Mouse (Mus musculus): ENCODE measurements at regions not wholly inside any gene's neighbourhood (a gene's known extent, or its start where the extent isn't known, plus 50 kb on each side); places are given as distances from the start of the nearest gene placed in this dataset.

DNA sequence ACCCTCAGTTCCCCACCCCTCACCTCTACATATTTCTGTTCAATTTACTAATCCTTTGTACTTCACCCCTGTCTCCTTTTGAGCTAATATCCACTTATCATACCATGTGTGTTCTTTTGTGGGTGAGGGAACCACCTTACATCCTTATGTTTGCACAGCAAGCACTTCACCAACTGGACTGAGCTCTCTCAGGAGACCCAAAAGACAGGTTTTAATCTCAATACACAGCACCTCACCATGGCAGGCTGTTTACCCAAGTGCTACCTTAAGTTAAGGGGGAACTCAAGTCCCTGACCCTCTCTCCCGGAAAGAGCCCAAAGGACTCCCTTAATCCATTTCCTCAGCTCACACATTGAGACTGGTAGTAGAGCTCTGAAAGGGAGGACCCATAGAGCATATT is 62.3 kb upstream of the Agr3 start:
- no peak for DNase-seq (ENCODE audit: low spot score)

DNA sequence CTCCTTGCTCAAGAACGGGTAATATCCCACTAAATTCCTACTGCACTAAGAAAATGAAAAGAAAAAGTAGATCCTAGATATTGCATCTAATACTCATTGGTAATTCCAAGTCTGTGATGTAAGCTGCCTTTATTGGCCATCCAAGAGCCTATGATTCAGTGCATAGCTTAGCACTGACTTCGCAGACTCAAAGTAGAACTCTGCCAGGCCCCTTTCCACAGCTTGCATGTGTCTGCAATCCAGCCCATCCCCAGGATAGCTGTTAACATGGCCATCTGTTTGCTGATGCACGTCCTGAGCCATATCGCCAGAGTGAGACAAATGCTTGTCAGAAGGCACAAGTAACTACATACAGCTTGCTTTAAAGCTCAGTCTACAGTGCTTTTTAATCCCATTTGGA is 72.3 kb upstream of the Agr3 start:
- DNase-seq (ENCODE audit: low spot score), result no peak

DNA sequence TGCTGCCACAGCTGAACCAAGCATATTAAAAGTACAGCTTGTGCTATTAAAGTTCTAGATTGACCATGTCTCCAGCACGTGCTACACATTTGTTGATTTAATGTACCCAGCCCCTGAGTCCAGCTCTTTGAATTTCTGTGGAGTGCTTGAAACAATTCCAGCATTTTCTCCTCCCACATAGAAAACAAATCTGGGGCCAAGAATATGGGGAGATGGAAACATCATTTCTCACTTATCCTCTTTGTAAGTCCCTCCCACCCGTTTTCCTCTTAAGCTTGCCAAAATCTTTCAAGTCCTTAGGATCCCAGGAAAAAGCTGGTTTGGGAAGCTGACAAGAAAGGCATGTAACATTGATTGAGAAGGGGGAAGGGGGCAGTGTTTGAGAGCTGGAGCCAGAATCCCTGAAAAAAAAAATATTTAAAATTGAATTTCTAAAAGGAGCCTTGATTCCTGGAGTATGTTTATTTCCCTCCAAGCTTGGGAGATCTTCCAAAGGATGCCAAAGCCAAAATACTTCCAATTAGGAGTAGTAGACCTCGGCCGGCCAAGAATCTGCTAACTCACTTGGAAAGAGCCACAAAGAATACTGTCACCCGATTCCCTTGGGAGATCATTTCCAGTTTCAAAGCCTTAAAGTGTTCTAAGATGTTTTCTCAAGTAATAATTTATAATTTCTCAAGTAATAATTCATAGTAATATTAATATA is 78.4 kb upstream of the Agr3 start:
- DNase-seq (ENCODE audit: low spot score), result peak; percentile 72

DNA sequence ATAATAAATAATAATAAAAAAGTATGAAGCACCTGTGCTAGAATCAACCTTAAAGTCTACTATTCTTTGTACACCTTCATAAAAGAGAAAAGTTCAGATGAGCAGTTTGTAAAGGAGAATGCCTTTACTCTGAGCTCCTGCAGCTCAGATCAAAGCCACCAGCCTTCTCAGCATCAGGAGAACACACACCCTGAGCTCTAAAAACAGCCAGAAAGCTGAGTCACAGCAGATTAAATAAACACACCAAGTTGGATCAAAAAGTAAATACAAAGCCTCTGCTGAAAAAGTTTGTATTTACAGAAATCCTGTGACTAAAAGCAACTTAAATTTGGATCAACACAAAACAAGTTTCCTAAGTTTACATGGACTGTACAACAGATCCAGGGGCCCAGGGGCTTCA is 88.5 kb upstream of the Agr3 start:
- no peak for DNase-seq (ENCODE audit: low spot score)

DNA sequence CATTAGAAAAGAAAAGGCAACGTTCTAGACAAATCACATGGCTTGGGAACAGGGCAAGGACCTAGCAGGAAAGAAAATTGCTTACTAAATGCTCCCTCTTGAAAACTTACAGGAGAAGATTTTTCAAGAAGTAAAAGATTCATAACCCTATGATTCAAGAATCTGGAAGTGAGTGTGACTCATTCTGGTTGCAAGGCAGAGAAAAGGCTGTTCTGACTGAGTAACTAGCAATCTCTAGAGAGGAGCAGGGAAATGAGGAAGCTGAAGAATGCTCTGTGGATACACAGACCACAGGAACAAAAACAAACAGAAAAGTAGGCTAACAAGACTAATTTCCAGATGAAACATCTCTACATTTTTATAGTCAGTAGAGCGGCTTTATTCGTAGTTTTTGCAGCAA is 92.1 kb upstream of the Agr3 start:
- no peak for DNase-seq (ENCODE audit: low spot score)

DNA sequence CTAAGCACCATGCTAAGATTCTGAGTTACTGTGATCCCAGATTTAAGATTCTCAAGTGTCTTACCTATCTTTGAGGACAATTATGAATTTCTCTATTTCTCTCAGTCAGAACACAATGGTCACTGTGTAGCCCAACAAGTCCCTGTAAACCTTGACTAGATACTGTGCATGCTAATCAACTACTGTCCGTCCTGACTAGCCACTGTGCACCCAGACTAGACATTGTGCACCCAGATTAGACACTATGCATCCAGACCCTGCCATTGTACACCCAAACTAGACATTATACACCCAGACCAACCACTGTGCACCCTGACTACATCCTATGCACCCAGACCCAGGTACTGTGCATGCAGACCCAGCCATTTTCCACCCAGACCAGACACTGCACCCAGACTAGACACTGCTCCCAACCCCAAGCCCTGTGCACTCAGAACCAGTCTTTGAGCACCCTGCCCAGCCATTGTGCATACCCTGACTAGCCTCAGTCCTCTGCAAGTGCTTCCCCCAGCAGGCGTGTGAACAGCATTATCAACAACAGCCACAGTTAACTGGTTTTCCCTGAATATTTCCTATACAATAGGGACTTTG is 93.4 kb upstream of the Agr3 start:
- DNase-seq (ENCODE audit: low spot score), result no peak

DNA sequence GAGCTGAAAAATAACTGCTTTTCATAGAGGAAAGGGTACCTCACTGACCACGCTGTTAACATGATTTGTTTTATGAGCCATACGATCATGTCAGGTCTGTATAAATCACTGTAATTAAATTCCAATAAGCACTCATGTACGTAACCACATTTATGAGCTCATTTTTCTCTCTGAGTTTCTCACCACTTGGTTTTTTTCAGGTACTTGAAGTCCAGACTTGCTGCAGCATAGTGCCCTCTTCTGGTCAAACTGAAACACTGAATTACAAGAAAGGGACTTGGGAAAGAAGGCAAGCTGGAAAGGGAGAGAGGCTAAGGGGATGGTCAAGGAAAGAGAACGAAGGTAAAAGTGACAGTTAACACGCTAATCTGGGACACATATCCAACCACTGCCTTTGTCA is 94.2 kb upstream of the Agr3 start:
- peak; percentile 77 for DNase-seq (ENCODE audit: low spot score)

DNA sequence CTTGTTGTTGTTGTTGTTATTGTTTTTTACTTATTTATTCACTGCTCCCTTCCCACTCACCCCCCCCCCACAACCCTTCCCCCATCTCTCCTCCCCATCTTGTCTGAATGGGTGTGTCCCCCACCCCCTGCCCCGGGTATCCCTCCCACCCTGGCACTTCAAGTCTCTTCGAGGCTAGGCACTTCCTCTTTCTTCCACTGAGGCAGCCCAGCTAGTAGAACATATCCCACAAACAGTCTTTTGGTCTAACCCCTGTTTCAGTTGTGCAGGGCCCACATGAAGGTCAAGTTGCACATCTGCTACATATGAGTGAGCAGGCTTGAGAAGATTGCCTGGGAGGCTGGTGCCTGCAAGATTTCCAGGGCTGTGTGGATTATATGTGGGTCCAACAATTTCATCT is 97.6 kb upstream of the Agr3 start:
- no peak for DNase-seq (ENCODE audit: low spot score)

DNA sequence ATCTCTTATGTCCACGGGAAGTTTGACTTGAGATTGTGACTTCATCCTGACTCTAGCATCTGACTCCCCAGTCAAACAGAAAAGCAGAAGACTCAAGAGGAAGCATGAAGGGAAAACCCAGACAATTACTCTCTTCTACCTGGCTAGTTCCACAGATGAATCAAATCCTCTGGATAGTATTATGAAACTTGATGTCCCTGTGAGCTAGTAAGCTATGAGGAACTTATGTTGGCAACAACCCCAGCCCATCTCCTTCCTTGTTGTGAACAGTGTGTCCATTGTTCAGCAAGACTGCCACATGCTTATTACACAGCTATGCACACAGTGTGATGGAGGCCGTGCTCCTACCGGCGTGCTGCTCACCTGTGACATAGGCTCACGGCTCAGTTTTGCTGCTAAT is 98.4 kb upstream of the Agr3 start:
- no peak for DNase-seq (ENCODE audit: low spot score)

DNA sequence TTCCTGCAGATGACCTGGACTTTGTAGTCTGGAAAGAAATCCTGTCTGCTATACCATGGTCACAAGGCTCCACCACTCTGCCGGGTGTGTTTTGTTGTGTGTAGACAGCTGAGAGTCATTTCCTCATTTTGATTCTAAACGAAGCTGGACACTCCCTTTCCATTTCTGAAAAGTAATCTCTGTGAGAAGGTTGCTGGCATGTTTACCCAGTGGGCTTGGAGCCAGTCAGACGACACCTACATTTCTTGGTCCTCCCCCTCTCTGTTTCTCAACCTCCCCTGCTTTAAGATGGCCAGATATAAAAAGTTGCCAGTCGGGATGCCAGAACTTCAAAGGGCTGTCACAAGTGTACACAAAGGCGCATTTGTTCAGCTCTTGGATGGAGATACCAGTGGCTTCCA is 100.8 kb upstream of the Agr3 start:
- peak; percentile 70 for DNase-seq (ENCODE audit: low spot score)

DNA sequence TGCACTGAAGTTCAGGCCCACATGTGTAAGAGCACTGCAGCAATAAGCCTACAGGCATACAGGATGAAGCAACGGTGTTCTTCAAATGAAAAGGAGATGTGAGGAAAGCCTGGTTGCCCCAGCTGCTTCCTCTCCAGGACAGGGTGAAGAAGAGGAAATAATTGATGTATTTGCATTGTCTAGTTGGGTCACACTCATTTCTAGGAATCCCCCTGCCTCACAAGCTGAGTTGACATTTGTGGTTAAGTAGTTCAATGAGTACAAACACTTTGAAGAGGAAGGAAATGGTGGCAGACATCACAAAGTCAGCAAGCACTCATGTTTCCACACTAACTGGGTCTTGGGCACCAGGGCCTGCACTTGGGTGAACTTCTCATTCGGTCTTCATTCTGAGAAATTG is 126.2 kb upstream of the Agr3 start:
- DNase-seq (ENCODE audit: low spot score), result peak; percentile 55

DNA sequence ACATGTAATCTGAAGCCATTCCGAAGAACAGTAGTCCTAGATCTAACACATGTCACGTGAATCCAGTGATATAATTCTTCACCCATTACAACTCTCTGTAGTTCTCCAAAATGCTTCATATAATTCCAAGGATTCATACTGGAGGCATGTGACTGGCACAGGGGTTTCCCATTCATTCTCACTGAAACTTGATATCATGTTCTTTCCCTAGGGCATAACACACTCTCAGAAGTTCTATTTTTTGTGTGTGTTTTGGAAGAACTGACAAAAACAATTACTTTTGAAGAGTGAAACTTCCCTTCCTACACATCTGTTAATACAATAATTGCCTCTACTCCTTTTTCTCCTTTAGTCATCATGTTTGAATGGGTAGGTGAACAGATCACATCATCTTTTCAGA is 150.0 kb upstream of the Agr3 start:
- DNase-seq (ENCODE audit: low spot score), result no peak

DNA sequence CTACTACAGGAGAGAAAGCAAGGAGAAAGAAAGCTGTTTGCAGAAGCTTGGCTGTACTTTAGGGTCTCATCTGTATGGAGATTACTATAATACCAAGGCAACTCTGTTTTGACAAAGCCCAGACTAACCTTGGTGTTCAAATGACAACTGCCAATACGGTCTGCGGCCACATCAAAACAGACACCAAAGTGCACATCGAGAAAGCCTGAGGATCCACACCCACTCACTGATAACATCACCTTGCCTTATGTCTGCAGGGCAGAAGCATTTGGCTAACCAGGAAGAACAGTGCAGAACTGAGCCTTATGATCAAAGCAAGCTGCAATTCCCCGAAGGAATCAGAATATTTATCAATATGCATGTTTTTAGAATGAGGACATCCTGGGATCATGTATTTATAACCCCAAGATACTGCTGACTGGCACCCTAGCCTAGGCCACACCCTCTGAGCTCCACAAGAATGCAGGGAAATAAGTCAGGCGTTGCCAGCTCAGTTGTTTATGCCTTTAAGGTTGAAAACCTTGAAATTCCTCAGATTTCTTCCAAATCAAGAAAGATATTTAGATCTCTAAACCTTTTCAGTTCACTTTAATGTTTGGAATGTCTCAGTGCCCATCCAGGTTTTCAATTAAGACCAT is 154.9 kb upstream of the Agr3 start:
- DNase-seq (ENCODE audit: low spot score), result no peak

DNA sequence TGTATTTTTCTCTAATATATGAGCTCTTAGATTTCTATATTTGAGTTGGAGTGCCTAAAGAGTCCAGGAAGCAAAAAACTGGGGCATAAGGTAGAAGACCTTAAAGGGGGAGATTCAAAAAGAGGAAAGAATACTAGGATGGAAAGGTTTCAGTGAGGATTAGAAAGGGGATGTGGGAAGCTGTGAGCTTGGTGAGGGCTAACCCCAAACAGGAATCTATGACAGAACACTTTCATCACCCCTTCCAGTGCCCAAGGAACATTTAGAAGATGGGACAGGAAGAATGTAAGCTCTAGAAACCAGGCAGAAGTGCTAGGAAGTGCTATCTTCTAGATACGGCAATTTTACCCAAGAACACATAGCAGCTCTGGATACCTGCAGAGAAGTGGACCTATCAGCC is 166.5 kb upstream of the Agr3 start:
- DNase-seq (ENCODE audit: low spot score), result no peak

DNA sequence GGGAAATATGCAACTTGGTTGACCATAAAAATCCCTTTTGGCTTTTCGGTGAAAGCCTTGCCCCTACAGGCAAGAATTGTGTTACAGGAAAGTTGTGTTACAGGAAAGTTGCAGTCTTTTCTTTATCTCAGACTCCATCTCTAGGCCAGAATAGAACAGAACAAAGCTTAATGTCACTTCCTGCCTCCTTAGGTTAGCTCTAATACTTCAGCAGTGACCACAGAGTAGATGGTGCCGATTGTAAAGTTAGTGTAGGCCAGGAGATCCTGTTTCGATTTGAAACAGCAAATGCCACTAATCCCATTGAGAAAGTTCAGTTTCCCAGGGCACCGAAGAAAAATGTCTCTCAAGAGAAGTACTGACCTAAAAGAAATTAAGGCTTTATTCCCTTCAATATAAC is 170.3 kb upstream of the Agr3 start:
- DNase-seq (ENCODE audit: low spot score), result no peak

DNA sequence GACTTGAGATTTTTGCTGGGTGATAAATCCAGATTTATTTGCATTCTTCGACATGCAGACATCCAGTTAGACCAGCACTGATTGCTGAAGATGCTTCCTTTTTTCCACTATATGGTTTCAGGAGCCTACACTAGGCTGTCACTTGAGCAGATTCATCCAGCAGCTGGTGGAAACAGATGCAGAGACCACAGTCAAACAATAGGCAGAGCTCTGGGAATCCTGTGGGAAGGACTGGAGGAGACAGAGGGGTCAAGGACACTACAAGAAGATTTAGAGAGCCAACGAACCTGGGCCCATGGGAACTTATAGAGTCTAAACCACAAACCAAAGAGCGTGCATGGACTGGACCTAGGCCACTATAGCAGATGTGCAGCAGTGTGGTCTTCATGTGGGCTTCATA is 177.4 kb upstream of the Agr3 start:
- no peak for DNase-seq (ENCODE audit: low spot score)

DNA sequence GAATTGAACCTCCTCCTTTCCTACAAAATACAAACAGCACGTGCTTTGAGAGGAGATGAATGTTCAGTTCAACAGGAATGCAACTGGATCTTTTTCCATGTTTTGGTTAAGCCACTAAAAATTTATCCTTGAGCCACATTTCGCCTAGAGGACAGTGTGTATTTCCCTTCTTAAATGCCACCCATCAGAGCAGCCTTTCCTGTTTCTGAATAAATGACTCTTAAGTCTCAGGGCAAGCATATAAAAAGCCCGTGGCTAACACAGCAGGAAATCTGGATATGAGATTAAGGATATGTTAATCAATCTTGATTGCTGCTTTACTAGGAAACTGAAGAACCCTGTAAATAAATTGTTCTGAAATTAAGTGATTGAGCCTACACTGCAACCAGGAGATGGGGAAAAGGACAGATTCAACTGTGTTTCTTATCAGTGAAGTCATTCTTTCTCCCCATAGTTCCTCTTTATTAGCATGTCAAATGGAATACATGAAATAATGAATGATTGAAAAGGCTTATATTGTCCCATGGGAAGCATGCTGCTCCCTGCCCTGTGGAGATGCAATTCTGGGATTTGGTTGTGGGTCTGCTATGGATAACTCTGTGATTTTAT is 178.6 kb upstream of the Agr3 start:
- no peak for DNase-seq (ENCODE audit: low spot score)

DNA sequence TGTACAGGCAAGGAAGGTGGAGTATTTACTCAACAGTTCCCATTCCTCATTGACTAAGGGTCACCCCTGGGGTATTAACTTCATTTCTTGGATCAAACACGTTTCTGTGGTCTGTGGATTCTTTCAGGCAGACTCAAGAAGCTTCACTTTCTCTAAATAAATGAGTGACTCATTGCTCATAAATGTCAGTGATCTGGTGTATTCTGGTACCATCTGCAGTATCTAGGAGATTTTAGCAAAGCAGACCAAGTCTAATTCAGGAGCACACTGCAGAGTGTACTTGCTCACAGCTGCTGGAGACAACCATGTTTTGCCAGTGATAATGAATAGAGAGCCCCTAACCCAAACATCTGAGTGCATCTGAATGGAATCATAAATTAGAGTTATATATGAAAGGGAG is 182.7 kb upstream of the Agr3 start:
- no peak for DNase-seq (ENCODE audit: low spot score)

DNA sequence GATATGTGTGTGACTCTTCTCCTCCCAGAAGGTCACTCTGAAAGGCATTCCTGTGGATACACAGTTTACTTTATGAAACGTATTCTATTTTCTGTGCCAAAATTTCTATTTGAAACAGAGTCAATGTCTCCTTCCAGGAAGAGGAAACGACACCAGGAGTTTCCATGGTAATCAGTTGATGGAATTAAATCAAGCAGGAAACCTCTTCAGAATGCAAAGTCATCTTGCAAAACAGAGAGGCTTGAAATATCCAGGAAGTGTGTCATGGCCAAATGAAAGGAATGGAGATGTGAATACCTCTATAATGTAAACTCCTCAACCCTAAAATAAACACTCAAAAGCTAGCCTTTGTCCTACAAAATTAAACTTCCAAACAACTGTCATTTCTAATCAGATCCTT is 189.0 kb upstream of the Agr3 start:
- DNase-seq (ENCODE audit: low spot score), result peak; percentile 13

DNA sequence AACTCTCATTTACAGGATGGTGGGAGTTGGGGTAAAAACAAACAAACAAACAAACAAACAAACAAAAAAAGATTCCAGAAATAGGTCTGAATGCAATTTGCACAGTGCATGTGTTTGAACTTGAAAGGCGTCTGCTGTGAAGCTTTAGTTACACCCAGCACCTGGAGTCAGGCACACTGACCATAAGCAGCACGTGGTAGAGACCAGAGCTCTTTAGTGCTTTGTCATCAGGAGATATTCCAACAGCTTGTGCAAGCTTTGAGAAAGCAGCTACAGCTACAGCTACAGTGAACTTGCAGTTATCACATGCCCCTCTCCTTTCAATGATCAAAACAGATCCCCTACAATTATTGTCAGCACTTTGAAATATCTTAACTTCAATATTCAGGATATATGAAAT is 190.4 kb upstream of the Agr3 start:
- DNase-seq (ENCODE audit: low spot score), result no peak

DNA sequence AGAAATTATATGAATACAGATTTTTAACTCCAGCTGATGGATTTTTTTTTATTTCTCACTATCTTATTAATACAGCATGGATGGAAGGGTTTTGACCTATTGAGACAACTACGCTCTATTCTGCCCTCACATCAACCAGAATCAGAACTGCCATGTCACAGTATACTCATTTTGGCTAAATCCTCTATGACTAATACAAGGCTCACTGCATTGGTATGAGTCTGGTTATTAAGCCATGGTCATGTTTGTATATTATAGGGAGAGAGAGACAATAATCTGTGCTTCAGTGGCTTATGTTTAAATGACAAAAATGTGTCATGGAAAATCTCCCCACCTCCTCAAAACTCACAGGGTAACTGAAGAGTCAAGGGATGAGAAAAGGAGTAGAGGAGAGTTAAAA is 191.0 kb upstream of the Agr3 start:
- no peak for DNase-seq (ENCODE audit: low spot score)

DNA sequence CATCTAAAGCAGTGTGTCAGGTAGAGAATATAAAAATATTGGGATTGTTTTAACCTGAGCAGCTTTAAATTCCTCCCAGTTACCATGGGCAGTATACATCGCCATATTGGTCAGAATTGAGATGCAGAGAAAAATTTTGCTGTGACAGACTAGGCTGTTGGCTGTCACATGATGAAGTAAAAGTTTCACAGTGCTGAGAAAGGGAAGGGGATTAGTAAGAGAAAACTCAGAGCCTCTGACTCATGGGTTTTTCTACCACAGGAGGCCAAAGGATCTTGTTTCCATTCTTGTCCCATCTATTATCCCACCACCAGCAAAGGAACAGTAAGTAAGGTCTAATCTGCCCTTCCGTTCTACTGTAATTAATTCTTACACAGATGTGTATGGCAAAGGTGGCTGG is 191.8 kb upstream of the Agr3 start:
- no peak for DNase-seq (ENCODE audit: low spot score)

DNA sequence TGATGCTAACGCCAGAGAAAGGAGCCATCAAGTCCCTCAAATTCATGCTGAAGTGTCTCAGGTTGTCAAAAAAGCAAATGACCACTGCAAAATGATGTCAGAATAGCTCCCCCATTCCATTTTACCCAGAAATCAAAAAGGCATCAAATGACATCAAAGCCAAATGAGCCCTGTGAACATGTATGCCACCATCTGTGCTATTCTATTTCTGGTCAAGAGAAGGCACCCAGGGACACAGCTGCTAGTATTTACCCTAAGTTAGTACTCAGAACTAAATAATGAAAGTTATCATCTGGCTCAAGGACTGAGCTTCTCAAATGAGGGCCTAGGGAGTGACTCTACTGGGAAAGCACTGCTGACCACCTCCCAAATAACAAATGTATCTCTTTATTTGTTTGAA is 191.1 kb upstream of the Ahr start:
- DNase-seq (ENCODE audit: low spot score), result no peak

DNA sequence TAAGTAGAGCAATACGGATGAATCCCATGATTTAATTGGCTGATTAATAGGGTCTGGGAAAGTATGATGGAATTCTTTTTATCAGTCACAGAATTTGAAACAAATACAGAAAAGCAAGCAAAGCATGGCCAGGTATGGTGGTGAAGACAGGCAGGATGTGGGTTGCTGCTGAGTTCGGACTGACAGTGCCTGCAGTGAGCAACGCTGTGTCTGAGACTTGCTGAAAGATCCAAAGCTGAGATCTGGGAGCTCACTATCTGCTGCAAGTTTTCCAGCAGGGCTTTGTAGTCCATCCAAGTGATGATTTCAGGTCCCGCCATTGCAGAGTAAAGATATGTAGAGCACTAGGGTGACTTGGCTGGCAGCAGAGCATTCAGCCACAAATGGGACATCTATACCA is 189.3 kb upstream of the Ahr start:
- no peak for DNase-seq (ENCODE audit: low spot score)

Data from lung, postnatal 25 days (tissue).